Mouse (Mus musculus) liver, adult 2 months (tissue): ENCODE data around the gene Dnal4.

ENCODE experiments used
- CTCF ChIP-seq: fragments of 200-500 bp; IDR thresholded peaks from 2 replicates; pipeline ENCODE4 v1.5.1; 2011; ENCODE audit warnings: low read depth, low read length, control low read depth
- POLR2A ChIP-seq: fragments of 200-500 bp; IDR thresholded peaks from 2 replicates; pipeline ENCODE4 v1.6.1; 2011; ENCODE audit warnings: low read length, control low read depth; ENCODE audit not compliant: insufficient read depth; ENCODE audit errors: extremely low read depth

GRCm38 (mm10) chr15:79777749-79778148 lies at the start of gene Dnal4:
- TF ChIP-seq CTCF (no peak), POLR2A (no peak)
